Mouse (Mus musculus): ENCODE results near the gene Brsk1.

Brsk1 gene

GRCm38 (mm10) chr7:4725169-4725568 is 34.8 kb downstream of the Brsk1 start, which contains the start of gene Tmem150b:
Gene Tmem150b, minus strand, starts transcription at chr7:4725249.
- in situ Hi-C loops (cut with MboI, MseI): no loop called here

- in situ Hi-C loops (cut with MboI, MseI): no loop called here
Observed at GRCm38 (mm10) chr7:4731090-4731489, 40.7 kb downstream of the Brsk1 start.

- in situ Hi-C loops (cut with MboI, MseI): no loop called here
Observed at GRCm38 (mm10) chr7:4732968-4733392, 42.6 kb downstream of the Brsk1 start.

GRCm38 (mm10) chr7:4739041-4739543 is 48.7 kb downstream of the Brsk1 start:
- in situ Hi-C loops (cut with MboI, MseI): no loop called here

GRCm38 (mm10) chr7:4739544-4740275 is 49.3 kb downstream of the Brsk1 start, which contains the start of gene Kmt5c:
Gene Kmt5c, plus strand, starts transcription at chr7:4740115.
- in situ Hi-C loops (cut with MboI, MseI): no loop called here

GRCm38 (mm10) chr7:4740309-4740727 is 49.9 kb downstream of the Brsk1 start:
- in situ Hi-C loops (cut with MboI, MseI): no loop called here

- in situ Hi-C loops (cut with MboI, MseI): no loop called here
Observed at GRCm38 (mm10) chr7:4741151-4741550, 50.7 kb downstream of the Brsk1 start.

- in situ Hi-C loops (cut with MboI, MseI): no loop called here
Observed at GRCm38 (mm10) chr7:4741672-4742481, 51.5 kb downstream of the Brsk1 start.

- in situ Hi-C loops (cut with MboI, MseI): no loop called here
Observed at GRCm38 (mm10) chr7:4742482-4742819, 52.0 kb downstream of the Brsk1 start.

GRCm38 (mm10) chr7:4743354-4743753 is 53.0 kb downstream of the Brsk1 start:
- in situ Hi-C loops (cut with MboI, MseI): no loop called here

GRCm38 (mm10) chr7:4744886-4745285 is 54.5 kb downstream of the Brsk1 start:
- in situ Hi-C loops (cut with MboI, MseI): no loop called here

- in situ Hi-C loops (cut with MboI, MseI): no loop called here
Observed at GRCm38 (mm10) chr7:4746326-4746980, 56.0 kb downstream of the Brsk1 start.

- in situ Hi-C loops (cut with MboI, MseI): no loop called here
Observed at GRCm38 (mm10) chr7:4747156-4747899, 56.9 kb downstream of the Brsk1 start.

- in situ Hi-C loops (cut with MboI, MseI): no loop called here
Observed at GRCm38 (mm10) chr7:4748321-4748720, 57.9 kb downstream of the Brsk1 start.

GRCm38 (mm10) chr7:4749169-4749568 is 58.8 kb downstream of the Brsk1 start:
- in situ Hi-C loops (cut with MboI, MseI): no loop called here

- in situ Hi-C loops (cut with MboI, MseI): loop anchor here (5.0 kb wide), 1 partner anchor 35 kb away; the partner anchor contains the start of gene Tmem238
Observed at GRCm38 (mm10) chr7:4751971-4752820, 61.8 kb downstream of the Brsk1 start.

- in situ Hi-C loops (cut with MboI, MseI): loop anchor here (5.0 kb wide), 1 partner anchor 34 kb away; the partner anchor contains the start of gene Tmem238
Observed at GRCm38 (mm10) chr7:4752821-4753570, 62.6 kb downstream of the Brsk1 start, which contains the start of gene Cox6b2. Gene Cox6b2, minus strand, starts transcription at chr7:4753094.

- in situ Hi-C loops (cut with MboI, MseI): no loop called here
Observed at GRCm38 (mm10) chr7:4759670-4760069, 69.3 kb downstream of the Brsk1 start.

- in situ Hi-C loops (cut with MboI, MseI): no loop called here
Observed at GRCm38 (mm10) chr7:4764946-4765710, 74.7 kb downstream of the Brsk1 start.

All from T-helper 2 cell (primary cell).